8 mouse cellular contexts compared by ENCODE assay signal in genomic region chr14:7826151-7826937, GRCm38 (mm10). TPM values are rescaled to one million over a fixed set of nuclear protein-coding genes. Genes with fewer than 3 reads are reported as not detected.
DNase-seq lines count a peak whose midpoint lies in the region; ATAC-seq and TF ChIP-seq lines count a peak whose summit lies in the region.

No protein-coding gene starts in this region.

- peak overlapping the region; percentile 71 for H3K27ac ChIP-seq in heart, adult 2 months
- peak overlapping the region; percentile 98 for H3K27ac ChIP-seq in kidney, adult 2 months (ENCODE audit: insufficient read depth, low read depth, low read length)
- H3K27ac ChIP-seq in lung, postnatal 0 days (ENCODE audit: low read length) = peak overlapping the region; percentile 70

- H3K79me2 ChIP-seq in heart, adult 2 months (replicated peaks; ENCODE audit: control insufficient read depth, insufficient read depth, low read length) = no peaks in the 10 kb centered on the region; the same call in 1 of the 2 replicates

- no peaks in the 10 kb centered on the region for H3K9me3 ChIP-seq in lung, postnatal 0 days (ENCODE audit: low read length)

- WGBS in heart, adult 2 months = 36% methylated on average over 10 of the region's 10 CpGs
- 11% methylated on average over 10 of the region's 10 CpGs for whole genome bisulfite sequencing in kidney, adult 2 months
- 32% methylated on average over 10 of the region's 10 CpGs for WGBS in lung, postnatal 0 days

- peaks cover 12% of the 10 kb centered on the region for H3K36me3 ChIP-seq in heart, adult 2 months (ENCODE audit: control insufficient read depth, insufficient read depth, low read length)
- H3K36me3 ChIP-seq in kidney, adult 2 months (ENCODE audit: control insufficient read depth, insufficient read depth, low read length) = no peaks in the 10 kb centered on the region
- no peaks in the 10 kb centered on the region for H3K36me3 ChIP-seq in lung, postnatal 0 days (ENCODE audit: insufficient read depth, low read length)

- TF ChIP-seq EP300 in heart, adult 2 months (IDR thresholded peaks at IDR 0.05; ENCODE audit: insufficient read depth, low read depth, low read length) = no peak
- no peak for TF ChIP-seq EP300 in lung, postnatal 0 days (IDR thresholded peaks at IDR 0.05)

- peak; percentile 77 for DNase-seq in 3134 (ENCODE audit: extremely low read depth, insufficient read length, low spot score)
- DNase-seq in brain, adult 2 months (ENCODE audit: low read depth, low spot score) = peak; percentile 51
- DNase-seq in heart, adult 2 months = peak in 1 of 2 experiments; percentile 48
- DNase-seq in kidney, adult 2 months = peak; percentile 92
- peak; percentile 48 for DNase-seq in lung, postnatal 0 days (ENCODE audit: low spot score)
- DNase-seq in layer of hippocampus, postnatal 25 days (ENCODE audit: extremely low spot score in 1 of 2, low spot score in 1 of 2) = no peak

- no peak for TF ChIP-seq CTCF in heart, adult 2 months (IDR thresholded peaks at IDR 0.05)
- no peak for TF ChIP-seq CTCF in kidney, adult 2 months (conservative IDR thresholded peaks at IDR 0.05; ENCODE audit: insufficient read depth, insufficient read length, low read depth, low read length)
- TF ChIP-seq CTCF in lung, postnatal 0 days (IDR thresholded peaks at IDR 0.05) = no peak

- H3K4me2 ChIP-seq in lung, postnatal 0 days (replicated peaks; ENCODE audit: low read depth, low read length) = no peak overlapping the region

- no peak overlapping the region for H3K4me3 ChIP-seq in heart, adult 2 months
- H3K4me3 ChIP-seq in kidney, adult 2 months (ENCODE audit: insufficient read depth, low read depth, low read length) = 0 out of 2 replicates have a peak overlapping the region, but pooled peaks have one; percentile 10
- H3K4me3 ChIP-seq in lung, postnatal 0 days (ENCODE audit: low read depth, low read length) = no peak overlapping the region

- H3K27me3 ChIP-seq in heart, adult 2 months (ENCODE audit: control insufficient read depth, insufficient read depth, low read length) = no peaks in the 10 kb centered on the region
- H3K27me3 ChIP-seq in kidney, adult 2 months (replicated peaks; ENCODE audit: control insufficient read depth, insufficient read depth, low read length) = no peaks in the 10 kb centered on the region
- no peaks in the 10 kb centered on the region for H3K27me3 ChIP-seq in lung, postnatal 0 days (replicated peaks; ENCODE audit: insufficient read depth, low read length)

- peaks cover 24% of the 10 kb centered on the region for H3K4me1 ChIP-seq in heart, adult 2 months (ENCODE audit: control insufficient read depth, insufficient read depth, low read length)
- H3K4me1 ChIP-seq in kidney, adult 2 months (ENCODE audit: control insufficient read depth, insufficient read depth, low read length) = peaks cover 49% of the 10 kb centered on the region
- H3K4me1 ChIP-seq in lung, postnatal 0 days (ENCODE audit: insufficient read depth, low read depth, low read length) = peaks cover 27% of the 10 kb centered on the region; the same call in 1 of the 2 replicates

- intact Hi-C loops in heart, adult 2 months (cut with DNase I) = loop anchor here (5.0 kb wide), 1 partner anchor 36 kb away; no protein-coding TSS in a partner anchor

- peak; percentile 43 for ATAC-seq in lung, postnatal 0 days
- no peak for ATAC-seq in erythroid progenitor cell, adult 5-6 weeks (replicated peaks; ENCODE audit: low FRiP score, poor library complexity, severe bottlenecking)
- no peak for ATAC-seq in megakaryocyte-erythroid progenitor cell, adult 5-6 weeks (replicated peaks; ENCODE audit: low FRiP score, low TSS enrichment, poor library complexity, severe bottlenecking)

- TF ChIP-seq POLR2A in heart, adult 2 months (IDR thresholded peaks at IDR 0.05; ENCODE audit: insufficient read depth, low read depth, low read length) = no peak
- TF ChIP-seq POLR2A in kidney, adult 2 months (IDR thresholded peaks at IDR 0.05; ENCODE audit: low read depth, low read length) = peak; percentile 5

- H3K9ac ChIP-seq in heart, adult 2 months (ENCODE audit: low read depth, low read length) = no peak overlapping the region
- 0 out of 2 replicates have a peak overlapping the region, but pooled peaks have one; percentile 5 for H3K9ac ChIP-seq in lung, postnatal 0 days (replicated peaks; ENCODE audit: low read depth)

RNA-seq across cellular contexts. Expression of gene Flnb, which starts 8.6 kb away (rescaled TPM):
- 10 to 100 TPM; 17.0 to 22.7 TPM for total RNA-seq in heart, adult 2 months (2021)
- polyA plus RNA-seq in heart, adult 2 months (2012; rRNA removed) = 9.6 and 18.2 TPM in 2 replicates
- polyA plus RNA-seq in kidney, adult 2 months (2012; rRNA removed) = 37.2 and 41.2 TPM in 2 replicates
- polyA plus RNA-seq in lung, postnatal 0 days (2015; fragmentation: Nextera tagmentation; extraction: Ambion mirVana) = 5.4 and 6.7 TPM in 2 replicates
- 1.4 and 1.7 TPM in 2 replicates for total RNA-seq in erythroid progenitor cell, adult 5-6 weeks (2015; ENCODE audit: low replicate concordance)
- total RNA-seq in erythroid progenitor cell, adult 5-6 weeks (2017; ENCODE audit: low replicate concordance) = 0.64 and 1.2 TPM in 2 replicates
- total RNA-seq in megakaryocyte-erythroid progenitor cell, adult 5-6 weeks (2014; fragmentation: Nextera tagmentation) = 0.76 and 1.5 TPM in 2 replicates
- 1.3 and 1.9 TPM in 2 replicates for total RNA-seq in megakaryocyte-erythroid progenitor cell, adult 5-6 weeks (2017)
- total RNA-seq in layer of hippocampus, postnatal 25 days (2021) = 10 to 100 TPM; 37.2 to 68.2 TPM

RNA-seq across cellular contexts. Expression of gene Gm26661, which starts 35.0 kb away (rescaled TPM):
- not detected for total RNA-seq in heart, adult 2 months (2021)
- polyA plus RNA-seq in heart, adult 2 months (2012; rRNA removed) = not detected in 2 replicates
- not detected in 2 replicates for polyA plus RNA-seq in kidney, adult 2 months (2012; rRNA removed)
- not detected in 2 replicates for polyA plus RNA-seq in lung, postnatal 0 days (2015; fragmentation: Nextera tagmentation; extraction: Ambion mirVana)
- not detected in 2 replicates for total RNA-seq in erythroid progenitor cell, adult 5-6 weeks (2015; ENCODE audit: low replicate concordance)
- total RNA-seq in erythroid progenitor cell, adult 5-6 weeks (2017; ENCODE audit: low replicate concordance) = not detected in 2 replicates
- not detected in 2 replicates for total RNA-seq in megakaryocyte-erythroid progenitor cell, adult 5-6 weeks (2014; fragmentation: Nextera tagmentation)
- not detected in 2 replicates for total RNA-seq in megakaryocyte-erythroid progenitor cell, adult 5-6 weeks (2017)
- total RNA-seq in layer of hippocampus, postnatal 25 days (2021) = not detected

Comparison
In these comparisons a context has a peak if more than half of its experiments do, and no peak if none do; other contexts are left out.
1. DNase-seq: peak in 3134 (single experiment), brain, adult 2 months (single experiment), kidney, adult 2 months (single experiment) and lung, postnatal 0 days (single experiment); none in layer of hippocampus, postnatal 25 days (0 of 2).
2. RNA of gene Flnb, which starts 8.6 kb away (total RNA-seq): 37.2 to 68.2 TPM in layer of hippocampus, postnatal 25 days and 17.0 to 22.7 TPM in heart, adult 2 months; 0.64 to 1.7 TPM in erythroid progenitor cell, adult 5-6 weeks and 0.76 to 1.9 TPM in megakaryocyte-erythroid progenitor cell, adult 5-6 weeks; every median in the first group is over 4 times any median in the second.
3. Peak in every context shown above with its lines, with median percentiles within 50 percentile points of each other: H3K27ac ChIP-seq.